Mouse (Mus musculus) ZHBTc4 (cell line): Measurements from ENCODE around the gene Dlgap1.
"Not testable (repeated sequence)": the region's sequence is repeated elsewhere in the genome, so short reads cannot be mapped to it uniquely, and the experiment has no call there.

Experiments used
- DNase-seq: peaks from one replicate; pipeline ENCODE4 v3.0.0-alpha.2; 2011; ENCODE audit warnings: low read depth, low spot score

The Dlgap1 gene

GRCm38 (mm10) chr17:70525990-70526389 is 557.1 kb downstream of the Dlgap1 start:
- DNase-seq = no peak

GRCm38 (mm10) chr17:70527101-70527500 is 558.2 kb downstream of the Dlgap1 start:
- DNase-seq = peak; percentile 53

- no peak for DNase-seq
These were observed 559.6 kb downstream of the Dlgap1 start for GRCm38 (mm10) chr17:70528196-70529187.

DNA sequence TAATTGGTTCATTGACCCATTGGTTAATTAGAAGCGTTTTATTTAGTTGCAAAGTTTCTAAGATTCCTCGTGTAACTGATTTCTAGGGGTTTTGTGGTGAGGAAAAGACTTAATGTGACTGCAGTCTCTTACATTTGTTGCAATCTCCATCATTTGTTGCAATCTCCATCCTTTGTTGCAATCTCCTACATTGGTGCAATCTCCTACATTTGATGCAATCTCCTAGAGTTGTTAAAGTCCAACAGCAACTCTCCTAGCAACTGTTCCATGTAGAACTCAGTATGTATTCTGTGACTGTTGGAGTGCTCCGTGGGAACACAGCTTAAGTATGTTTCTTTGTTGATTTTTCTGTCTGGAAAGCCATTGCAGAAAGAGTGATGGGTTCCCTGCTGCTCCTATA is 565.4 kb downstream of the Dlgap1 start:
- DNase-seq = no peak

GRCm38 (mm10) chr17:70541816-70542215 is 572.9 kb downstream of the Dlgap1 start:
- DNase-seq = no peak

DNA sequence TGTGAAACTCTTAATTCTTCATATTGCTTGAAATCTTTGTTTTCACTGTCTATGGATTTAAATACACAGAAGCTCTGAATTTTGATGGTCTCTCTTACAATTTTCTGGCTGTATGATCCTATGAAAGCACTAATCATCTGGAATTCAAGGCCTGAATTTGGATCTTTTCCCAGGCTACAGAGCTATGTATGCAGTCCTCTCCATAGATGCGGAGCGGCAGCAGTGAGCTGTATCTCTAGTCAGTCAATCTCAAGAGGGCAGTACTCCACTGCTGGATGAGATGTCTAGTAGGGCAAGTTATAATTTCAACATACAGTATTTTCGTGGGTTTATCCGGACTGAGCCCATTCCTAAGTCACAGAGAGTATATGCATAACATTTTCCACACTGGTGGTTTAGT is 581.9 kb downstream of the Dlgap1 start:
- DNase-seq = no peak

- DNase-seq = no peak
These were observed 592.7 kb downstream of the Dlgap1 start for GRCm38 (mm10) chr17:70561547-70561946.

DNA sequence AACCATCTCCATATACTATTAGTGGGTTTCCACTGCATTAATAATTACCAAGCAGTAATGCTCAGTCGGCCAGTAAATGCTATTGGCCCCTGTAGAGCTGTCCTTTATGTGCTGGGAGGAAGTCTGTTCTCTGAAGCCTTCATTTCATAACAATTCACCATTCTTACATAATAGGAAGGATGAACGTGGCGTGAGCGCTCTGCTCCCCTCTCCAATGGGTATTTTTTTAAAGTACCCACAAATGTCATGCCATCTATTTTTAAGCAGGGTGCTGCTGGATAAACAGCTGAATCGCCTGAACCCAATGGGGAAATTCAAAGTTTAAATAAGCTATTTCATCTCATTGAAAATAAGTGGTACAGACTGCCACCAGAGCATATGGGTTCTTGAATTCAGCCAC is 602.0 kb downstream of the Dlgap1 start:
- no peak for DNase-seq

DNA sequence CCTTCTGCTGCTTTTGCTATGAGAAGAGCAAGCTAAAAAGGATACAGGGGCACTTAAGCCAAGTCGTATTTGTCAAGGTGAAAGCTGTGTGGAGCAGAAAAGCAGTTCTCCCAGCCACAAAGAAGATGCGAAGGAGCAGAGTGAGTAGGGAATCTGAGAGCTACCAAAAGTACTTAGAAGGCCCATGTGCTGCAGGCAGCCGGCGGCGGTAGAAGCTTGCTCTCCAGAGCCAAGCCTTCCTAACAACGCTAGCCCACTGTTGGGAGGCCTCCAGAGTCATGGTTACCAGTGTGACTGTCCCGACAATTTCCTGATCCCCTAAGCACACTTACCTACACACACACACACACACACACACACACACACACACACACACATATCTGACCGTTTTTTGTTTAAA is 614.2 kb downstream of the Dlgap1 start:
- DNase-seq = peak; percentile 25

GRCm38 (mm10) chr17:70586735-70587425 is 618.0 kb downstream of the Dlgap1 start:
- DNase-seq = no peak

DNA sequence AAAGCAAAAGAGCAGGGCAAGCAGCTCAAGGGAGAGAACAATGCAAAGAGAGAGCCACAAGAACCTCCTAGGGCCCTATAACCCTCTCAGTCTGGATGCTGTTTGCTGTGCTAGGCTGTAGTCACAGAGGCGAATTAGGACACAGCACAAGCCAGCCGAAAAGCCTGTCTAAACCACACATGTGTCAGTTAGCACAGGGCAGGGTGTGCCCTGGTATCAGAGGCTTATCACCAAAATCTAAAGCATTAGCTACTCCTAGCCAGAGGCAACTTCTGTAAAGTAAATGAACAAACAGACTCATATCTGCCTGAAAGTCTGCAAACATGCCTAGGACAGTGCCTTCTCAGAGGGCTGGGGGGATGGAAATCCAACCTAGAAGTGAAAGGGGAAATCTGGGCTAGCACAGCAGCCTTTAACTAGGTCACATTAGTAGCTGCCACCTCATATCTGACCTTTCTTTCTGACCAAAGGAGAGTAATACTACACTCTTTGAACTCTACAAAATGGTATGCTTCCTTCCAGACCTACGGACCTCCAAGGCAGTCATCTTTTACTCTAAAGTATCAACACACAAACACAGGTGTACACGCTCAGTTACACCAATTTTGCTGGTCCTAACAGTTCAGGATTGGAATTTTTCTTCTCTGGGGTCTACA is 619.2 kb downstream of the Dlgap1 start:
- DNase-seq = not testable (repeated sequence)

GRCm38 (mm10) chr17:70588691-70589090 is 619.8 kb downstream of the Dlgap1 start:
- no peak for DNase-seq

DNA sequence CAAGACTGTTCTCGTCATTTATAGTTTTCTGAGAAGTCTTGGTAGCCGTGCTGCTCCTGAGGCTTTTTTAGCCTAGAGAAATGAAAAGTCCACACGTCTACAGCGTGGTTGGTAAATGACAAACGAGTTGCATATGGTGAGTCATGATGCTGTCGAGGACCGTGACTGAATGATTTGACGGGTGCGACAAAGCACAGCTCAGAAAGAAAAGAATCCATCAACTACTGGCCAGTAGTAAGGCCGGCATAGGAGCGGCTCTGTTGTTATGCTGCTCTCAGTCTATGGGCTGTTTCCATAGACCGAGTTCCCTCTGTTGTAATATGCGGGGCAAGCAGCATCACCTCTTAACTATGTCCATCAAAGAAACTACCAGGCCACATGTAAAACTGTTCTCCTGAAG is 620.3 kb downstream of the Dlgap1 start:
- no peak for DNase-seq

GRCm38 (mm10) chr17:70590506-70590905 is 621.6 kb downstream of the Dlgap1 start:
- DNase-seq = peak; percentile 29

DNA sequence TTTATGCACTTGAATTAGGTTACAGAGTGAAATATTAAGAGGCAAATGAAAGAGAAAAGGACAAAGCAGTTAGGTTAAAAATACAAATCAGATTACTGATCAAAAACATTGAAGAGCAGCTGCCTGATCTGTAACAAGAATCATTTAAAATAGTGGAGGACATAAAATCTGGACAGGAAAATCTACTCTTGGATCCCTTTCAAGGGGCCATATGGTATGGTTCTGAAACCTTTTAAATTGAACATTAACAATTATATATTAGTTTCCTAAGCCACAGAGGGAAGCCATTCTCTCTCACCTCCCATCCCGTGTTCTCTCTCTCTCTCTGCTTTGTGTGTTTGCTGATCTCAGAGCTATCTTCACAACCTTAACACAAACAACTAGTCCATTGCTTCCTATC is 625.4 kb downstream of the Dlgap1 start:
- DNase-seq = no peak

DNA sequence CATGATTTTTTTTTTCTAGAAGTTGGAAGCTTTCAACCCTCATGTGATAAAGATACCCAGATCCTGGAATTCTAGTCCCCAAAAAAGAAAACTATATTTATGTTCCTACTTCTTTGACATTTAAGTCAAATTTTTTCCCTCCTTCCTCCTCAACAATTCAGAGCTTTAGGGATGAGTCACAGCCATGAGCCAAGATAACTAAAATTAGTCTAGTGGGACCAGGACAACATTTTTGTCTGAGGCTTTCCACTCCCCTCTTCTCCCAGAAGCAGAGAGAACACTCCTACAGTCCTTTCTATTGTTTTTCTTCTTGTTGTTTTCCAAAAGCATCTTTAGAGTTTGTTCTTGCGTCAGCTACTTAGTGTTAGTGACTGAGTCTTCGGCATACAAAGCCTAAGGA is 627.5 kb downstream of the Dlgap1 start:
- no peak for DNase-seq

DNA sequence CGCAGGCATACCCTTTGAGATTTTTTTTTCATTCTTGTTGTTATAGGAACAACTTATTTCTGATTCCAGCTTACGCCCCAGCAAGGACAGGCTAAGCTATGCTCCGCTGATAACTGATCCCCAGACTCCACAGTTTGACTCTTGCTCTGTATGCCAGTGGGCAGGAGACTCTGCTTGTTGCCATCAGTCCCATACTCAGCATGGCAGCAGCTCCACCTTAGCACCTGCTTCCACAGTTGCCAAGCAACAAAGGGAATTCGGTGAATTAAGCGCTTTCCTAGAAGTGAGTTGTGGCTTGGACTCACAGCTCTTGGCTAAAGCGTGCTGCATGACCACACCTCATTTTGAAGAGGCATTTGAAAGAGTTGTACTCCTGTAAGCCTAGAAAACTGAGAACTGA is 631.6 kb downstream of the Dlgap1 start:
- DNase-seq = peak; percentile 12

GRCm38 (mm10) chr17:70602051-70602450 is 633.2 kb downstream of the Dlgap1 start:
- DNase-seq = no peak

- DNase-seq = no peak
These were observed 636.8 kb downstream of the Dlgap1 start for GRCm38 (mm10) chr17:70605659-70606058.

DNA sequence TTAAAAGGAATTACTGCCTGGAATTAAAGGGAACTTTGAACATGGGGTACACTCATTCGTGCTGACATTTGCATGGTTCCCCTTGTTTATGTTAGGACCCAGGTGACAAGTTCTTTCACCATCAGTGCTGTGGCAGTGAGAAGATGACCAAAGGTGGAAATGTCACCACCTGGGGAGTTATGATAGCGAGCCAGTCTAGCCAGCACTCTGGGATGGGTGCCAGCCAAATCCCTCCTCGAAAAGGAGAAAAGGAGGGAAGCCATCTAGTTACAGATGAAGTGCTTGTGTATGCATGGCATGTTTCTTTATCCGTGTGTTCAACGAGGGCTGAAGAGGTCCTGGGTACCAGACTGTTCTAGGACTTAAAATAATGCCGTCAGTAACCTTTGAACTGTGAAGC is 643.3 kb downstream of the Dlgap1 start:
- DNase-seq = no peak

- no peak for DNase-seq
These were observed 645.0 kb downstream of the Dlgap1 start for GRCm38 (mm10) chr17:70613897-70614296.

GRCm38 (mm10) chr17:70614407-70615060 is 645.7 kb downstream of the Dlgap1 start:
- DNase-seq = no peak
